Mouse (Mus musculus) heart, adult 2 months (tissue): ENCODE data around the gene Aamdc. TPM values are rescaled to one million over a fixed set of nuclear protein-coding genes. Genes with fewer than 3 reads are reported as not detected.

Experiments used
- DNase-seq, 2 experiments: peaks; one replicate each; pipeline ENCODE4 v3.0.0; 2021
- H3K27ac ChIP-seq: fragments of 200-600 bp; 2 replicates; pipeline ENCODE4 v1.8.1; 2022
- H3K27me3 ChIP-seq: fragments of 200-500 bp; 2 replicates; pipeline ENCODE4 v1.6.1; 2012; ENCODE audit warnings: mild to moderate bottlenecking, low read length, inconsistent platforms, mixed read lengths; ENCODE audit not compliant: control insufficient read depth, insufficient read depth
- H3K36me3 ChIP-seq: fragments of 200-500 bp; 2 replicates; pipeline ENCODE4 v1.6.1; 2012; ENCODE audit warnings: low read length, inconsistent platforms; ENCODE audit not compliant: control insufficient read depth, insufficient read depth
- H3K4me1 ChIP-seq: fragments of 200-500 bp; 2 replicates; pipeline ENCODE4 v1.6.1; 2011; ENCODE audit warnings: low read length; ENCODE audit not compliant: control insufficient read depth, insufficient read depth
- H3K4me3 ChIP-seq: fragments of 200-600 bp; 2 replicates; pipeline ENCODE4 v1.8.1; 2022
- H3K79me2 ChIP-seq: fragments of 200-500 bp; replicated peaks from 2 replicates; pipeline ENCODE4 v1.6.1; 2012; ENCODE audit warnings: mild to moderate bottlenecking, inconsistent platforms, low read length, moderate library complexity, mixed read lengths; ENCODE audit not compliant: control insufficient read depth, insufficient read depth
- H3K9ac ChIP-seq: fragments of 200-500 bp; 2 replicates; pipeline ENCODE4 v1.6.1; 2012; ENCODE audit warnings: low read depth, mild to moderate bottlenecking, control low read depth, inconsistent platforms, low read length, mixed read lengths
- CTCF ChIP-seq: fragments of 200-600 bp; IDR thresholded peaks from 2 replicates; pipeline ENCODE4 v1.8.1; 2022; ENCODE audit warnings: antibody characterized with exemption, mild to moderate bottlenecking, moderate library complexity
- EP300 ChIP-seq: fragments of 200-500 bp; IDR thresholded peaks from 2 replicates; pipeline ENCODE4 v1.6.1; 2011; ENCODE audit warnings: low read depth, low read length, control low read depth; ENCODE audit not compliant: insufficient read depth
- POLR2A ChIP-seq: fragments of 200-500 bp; IDR thresholded peaks from 2 replicates; pipeline ENCODE4 v1.6.1; 2011; ENCODE audit warnings: mild to moderate bottlenecking, low read depth, low read length, control low read depth; ENCODE audit not compliant: insufficient read depth
- WGBS: fragments of 180-500 bp; shearing (Covaris S2); methylation state at CpG from one replicate; pipeline ENCODE4 v1.1.7; 2018; 5-methylcytosine and 5-hydroxymethylcytosine counted together
- intact Hi-C: fragments of 180-260 bp; cut with DNase I; formaldehyde crosslinking; loops from one replicate; pipeline ENCODE4 v1.15.1; 2025
- long read RNA-seq: library from polyadenylated mRNA; stranded (forward); transcript quantifications from one replicate; pipeline ENCODE4 v2.0.0, GENCODE M21; 2021
- polyA plus RNA-seq: library from polyadenylated mRNA; depleted of rRNA; stranded (reverse); fragments of >200 nt; gene quantifications from 2 replicates; pipeline ENCODE4 v1.2.3, GENCODE M21; 2012; rRNA removed
- total RNA-seq, 2 experiments: library from RNA; stranded (reverse); gene quantifications; 2 replicates each; pipeline ENCODE4 v1.2.3; 2021

Gene Aamdc
- total RNA-seq (10 to 100 TPM; 61.0 to 67.7 TPM), polyA plus RNA-seq (62.6 and 77.1 TPM in 2 replicates)
- long read RNA-seq, transcript Aamdc-213 (5 exons, 883 nt): major isoform, 35 of 55 reads
- long read RNA-seq, transcript Aamdc-202 (4 exons, 776 nt): minor isoform, 5 of 55 reads
- long read RNA-seq, transcript Aamdc-206 (4 exons, 789 nt): minor isoform, 12 of 55 reads
- long read RNA-seq, partial matches to known transcripts: 0 of 55 reads
- long read RNA-seq, other reads (novel, unspliced or antisense): 1 of 55 reads

GRCm38 (mm10) chr7:97579067-97579975, at the start of gene Aamdc, which contains the start of gene Rsf1:
Aamdc (minus strand) TSS chr7:97579497.
Rsf1 (plus strand) TSS chr7:97579889.
- H3K36me3 ChIP-seq: no peaks in the 10 kb centered on the region
- H3K27ac ChIP-seq: peak within 1 kb of the TSS; percentile 85
- H3K9ac ChIP-seq: peak within 1 kb of the TSS; percentile 96
- TF ChIP-seq CTCF (peak; percentile 92), POLR2A (peak; percentile 96), EP300 (peak; percentile 79; the same call in 1 of the 2 replicates)
- WGBS: under 1% methylated on average over 53 of the region's 68 CpGs
- DNase-seq: peak; percentile 92 to 96
- intact Hi-C loops: loop anchor here (1.0 to 10.0 kb wide), 4 partner anchors 98 to 1773 kb away; partner anchors contain the start of genes Ints4 and Serpinh1
- H3K27me3 ChIP-seq: no peaks in the 10 kb centered on the region
- peaks cover 4% of the 10 kb centered on the region; the same call in 1 of the 2 replicates for H3K4me1 ChIP-seq
- H3K4me3 ChIP-seq: peak within 1 kb of the TSS; percentile 95
- 0 out of 2 replicates have a peak, but pooled peaks cover 3% of the 10 kb centered on the region for H3K79me2 ChIP-seq

DNA sequence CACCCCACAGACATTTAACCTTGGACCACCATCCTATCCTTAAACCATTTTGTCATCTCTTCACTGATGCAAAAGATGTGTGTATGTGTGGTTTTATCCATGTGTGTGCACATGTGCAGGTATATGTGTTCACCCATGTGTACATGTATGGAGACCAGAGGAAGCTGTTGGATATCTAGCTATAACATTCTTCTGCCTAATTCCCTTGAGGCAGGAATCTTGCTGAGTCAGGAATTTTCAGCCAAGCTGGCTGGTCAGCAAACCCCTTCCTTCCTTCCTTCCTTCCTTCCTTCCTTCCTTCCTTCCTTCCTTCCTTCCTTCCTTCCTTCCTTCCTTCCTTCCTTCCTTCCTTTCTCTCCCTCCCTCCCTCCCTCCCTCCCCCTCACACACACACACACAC, 44.1 kb upstream of the Aamdc start:
- no peak for DNase-seq
- peaks cover 2% of the 10 kb centered on the region; the same call in 1 of the 2 replicates for H3K79me2 ChIP-seq
- H3K27me3 ChIP-seq: no peaks in the 10 kb centered on the region
- no peak overlapping the region for H3K9ac ChIP-seq
- H3K4me3 ChIP-seq: no peak overlapping the region
- no peak overlapping the region for H3K27ac ChIP-seq
- intact Hi-C loops: no loop called here
- H3K36me3 ChIP-seq: no peaks in the 10 kb centered on the region
- H3K4me1 ChIP-seq: no peaks in the 10 kb centered on the region; the same call in 1 of the 2 replicates
- no peak for TF ChIP-seq CTCF
- no peak for TF ChIP-seq EP300
- TF ChIP-seq POLR2A: no peak

DNA sequence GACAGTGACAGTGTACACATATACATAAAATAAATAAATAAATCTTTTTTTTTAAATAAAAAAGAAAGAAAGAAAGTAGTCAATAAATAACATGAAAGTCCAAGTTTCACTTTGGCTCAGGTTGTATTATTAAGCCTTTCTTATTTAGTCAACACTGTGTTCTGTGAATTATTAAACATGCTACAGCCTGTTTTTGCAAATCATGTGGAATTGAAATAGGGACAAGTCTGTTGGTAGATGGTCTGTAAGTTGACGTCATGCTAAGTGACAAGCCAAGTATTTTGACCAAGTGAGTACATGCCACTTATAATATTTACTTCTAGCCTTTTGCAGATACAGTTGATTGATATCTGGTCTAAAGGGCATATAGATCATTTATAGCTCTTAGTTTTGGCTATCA, 43.4 kb upstream of the Aamdc start:
- no peaks in the 10 kb centered on the region for H3K27me3 ChIP-seq
- H3K27ac ChIP-seq: no peak overlapping the region
- H3K4me3 ChIP-seq: no peak overlapping the region
- no peak overlapping the region for H3K9ac ChIP-seq
- no peaks in the 10 kb centered on the region; the same call in 1 of the 2 replicates for H3K4me1 ChIP-seq
- no peak for DNase-seq
- no peak for TF ChIP-seq EP300
- no peak for TF ChIP-seq CTCF
- no peak for TF ChIP-seq POLR2A
- peaks cover 4% of the 10 kb centered on the region for H3K79me2 ChIP-seq
- intact Hi-C loops: no loop called here
- no peaks in the 10 kb centered on the region for H3K36me3 ChIP-seq
- 84% methylated on average over 1 of the region's 1 CpGs for WGBS

- no peak for DNase-seq
- Histone ChIP-seq H3K9ac (no peak overlapping the region), H3K4me3 (no peak overlapping the region), H3K27ac (no peak overlapping the region), H3K36me3 (no peaks in the 10 kb centered on the region), H3K79me2 (peaks cover 4% of the 10 kb centered on the region), H3K4me1 (no peaks in the 10 kb centered on the region; the same call in 1 of the 2 replicates), H3K27me3 (no peaks in the 10 kb centered on the region)
- 98% methylated on average over 5 of the region's 5 CpGs for WGBS
- intact Hi-C loops: no loop called here
- TF ChIP-seq CTCF (no peak), EP300 (no peak), POLR2A (no peak)
Measured at GRCm38 (mm10) chr7:97621346-97621745, 42.0 kb upstream of the Aamdc start.

- no peak overlapping the region for H3K9ac ChIP-seq
- DNase-seq: no peak
- no peak overlapping the region for H3K4me3 ChIP-seq
- H3K79me2 ChIP-seq: peaks cover 3% of the 10 kb centered on the region
- no peaks in the 10 kb centered on the region for H3K27me3 ChIP-seq
- H3K4me1 ChIP-seq: peaks cover 5% of the 10 kb centered on the region
- intact Hi-C loops: no loop called here
- 73% methylated on average over 2 of the region's 2 CpGs for WGBS
- H3K36me3 ChIP-seq: peaks cover under 1% of the 10 kb centered on the region; the same call in 1 of the 2 replicates
- no peak for TF ChIP-seq CTCF
- no peak for TF ChIP-seq POLR2A
- TF ChIP-seq EP300: no peak
- no peak overlapping the region for H3K27ac ChIP-seq
Measured at GRCm38 (mm10) chr7:97598548-97598947, 19.3 kb upstream of the Aamdc start.
